Mouse (Mus musculus): Measurements from ENCODE around the gene Ssr2.

Gene Ssr2

GRCm38 (mm10) chr3:88541622-88542401, 33.9 kb upstream of the Ssr2 start:
- peak; percentile 45 for DNase-seq (ENCODE audit: low spot score)

DNA sequence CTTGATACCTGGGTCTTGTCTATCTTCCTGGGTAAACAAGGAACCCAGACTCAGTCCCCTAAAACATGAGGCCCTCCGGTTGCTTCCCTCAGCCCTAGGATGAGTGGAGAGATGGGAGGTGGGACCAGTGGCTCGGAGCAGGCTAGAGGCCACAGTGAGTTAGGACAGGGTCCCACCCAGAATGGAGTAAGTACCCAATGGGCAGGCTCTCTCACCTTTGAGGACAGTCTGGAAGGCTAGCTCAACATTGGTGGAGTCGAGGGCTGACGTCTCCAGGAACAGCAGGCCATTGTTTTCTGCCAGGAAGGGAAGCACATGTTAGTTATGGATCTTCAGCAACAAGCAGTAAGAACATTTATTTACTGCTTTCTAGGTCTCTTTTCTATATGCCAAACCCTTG, 33.2 kb upstream of the Ssr2 start:
- no peak for DNase-seq (ENCODE audit: low spot score)

DNA sequence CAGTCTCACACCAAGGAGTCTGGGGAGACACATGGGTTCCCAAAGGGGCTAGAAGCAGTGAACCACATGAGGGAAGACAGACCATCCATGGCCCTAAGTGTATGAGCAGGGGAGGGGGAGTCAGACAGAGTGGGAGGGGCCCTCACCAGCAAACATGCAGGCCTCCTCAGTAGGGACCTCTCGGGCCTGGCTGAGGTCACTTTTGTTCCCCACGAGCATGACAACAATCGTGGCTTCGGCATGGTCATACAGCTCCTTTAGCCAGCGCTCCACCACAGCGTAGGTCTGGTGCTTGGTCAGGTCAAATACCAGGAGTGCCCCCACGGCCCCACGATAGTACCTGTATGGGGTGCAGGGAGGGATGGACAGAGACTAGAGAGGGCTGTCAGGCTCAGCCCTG, 32.5 kb upstream of the Ssr2 start:
- no peak for DNase-seq (ENCODE audit: low spot score)

- no peak for DNase-seq (ENCODE audit: low spot score)
Observed at GRCm38 (mm10) chr3:88543651-88544410, 31.8 kb upstream of the Ssr2 start.

GRCm38 (mm10) chr3:88544514-88544913, 31.2 kb upstream of the Ssr2 start:
- peak; percentile 46 for DNase-seq (ENCODE audit: low spot score)

- no peak for DNase-seq (ENCODE audit: low spot score)
Observed at GRCm38 (mm10) chr3:88544955-88545591, 30.6 kb upstream of the Ssr2 start.

- DNase-seq (ENCODE audit: low spot score), result no peak
Observed at GRCm38 (mm10) chr3:88546674-88547418, 28.8 kb upstream of the Ssr2 start.

DNA sequence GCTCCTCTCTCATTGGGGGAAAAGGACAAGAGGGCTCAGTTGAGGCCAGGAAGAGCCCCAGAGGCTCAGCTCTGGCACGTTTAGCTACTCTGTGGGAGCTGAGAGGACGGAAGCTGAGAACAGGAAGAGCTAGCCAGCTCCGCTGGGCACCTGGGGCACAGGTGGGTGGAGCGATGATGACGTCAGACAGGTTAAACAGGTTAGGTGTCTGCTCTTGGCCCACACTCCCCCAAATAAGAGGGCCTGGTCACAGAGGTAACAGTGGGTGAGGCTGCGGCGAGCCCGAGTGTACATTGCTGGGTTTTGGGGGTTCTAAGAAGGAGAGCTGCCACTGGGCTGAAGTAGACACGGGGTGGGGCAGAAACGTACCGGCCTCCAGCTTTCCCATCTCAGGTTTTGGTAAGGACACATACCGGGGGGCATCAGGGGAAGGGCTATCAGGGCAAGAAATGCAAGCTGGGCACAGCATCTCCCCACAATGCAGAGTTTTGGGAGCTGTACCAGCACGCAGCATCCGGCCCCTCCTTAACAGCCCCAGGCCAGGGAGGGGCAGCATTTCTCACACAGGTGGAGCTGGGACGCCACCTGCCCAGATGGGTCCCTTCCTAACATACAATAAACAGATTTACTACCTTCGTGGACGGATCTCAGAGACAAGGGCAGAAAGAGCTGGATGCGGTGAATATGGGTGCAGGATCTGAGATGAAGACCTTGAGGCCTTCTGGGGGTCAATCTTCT, 27.3 kb upstream of the Ssr2 start, which contains the start of gene Rab25:
Gene Rab25 (minus strand): TSS at position 121 of the 738 bp plus-strand sequence.
- DNase-seq (ENCODE audit: low spot score), result no peak

GRCm38 (mm10) chr3:88551586-88551985, 24.1 kb upstream of the Ssr2 start:
- no peak for DNase-seq (ENCODE audit: low spot score)

DNA sequence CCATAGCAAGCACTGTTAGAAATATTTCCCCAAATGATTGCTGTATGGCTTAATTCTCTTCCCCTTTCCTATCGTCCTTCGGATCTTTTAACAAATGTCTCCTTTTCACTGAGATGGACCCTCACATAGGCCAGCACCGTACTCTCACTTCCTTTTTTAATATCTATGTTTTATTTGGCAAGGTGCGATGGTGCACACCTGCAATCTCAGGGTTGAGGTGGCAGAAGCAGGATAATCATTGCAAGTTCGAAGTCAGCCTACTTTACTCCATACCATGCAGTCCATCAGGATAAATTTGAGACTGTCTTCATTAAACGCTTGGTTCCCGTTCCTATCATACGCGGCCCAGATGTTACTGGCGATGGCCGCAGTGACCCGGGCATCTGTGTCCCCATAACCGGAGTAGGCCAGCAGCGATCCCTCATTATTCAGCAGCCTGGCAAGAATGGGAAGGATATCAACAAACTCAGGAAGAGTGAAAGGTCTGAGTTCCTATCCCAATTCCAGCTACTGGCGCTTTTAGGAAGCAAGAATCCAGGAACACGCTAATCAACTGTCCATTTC, 23.5 kb upstream of the Ssr2 start:
- DNase-seq (ENCODE audit: low spot score), result no peak

GRCm38 (mm10) chr3:88552676-88553524, 22.8 kb upstream of the Ssr2 start, which contains the start of gene Lamtor2:
Gene Lamtor2, minus strand, starts transcription at chr3:88553074.
- peak; percentile 99 for DNase-seq (ENCODE audit: low spot score)

- peak; percentile 94 for DNase-seq (ENCODE audit: low spot score)
Observed at GRCm38 (mm10) chr3:88553525-88553879, 22.2 kb upstream of the Ssr2 start, which contains the start of gene Ubqln4. Gene Ubqln4, plus strand, starts transcription at chr3:88553758.

GRCm38 (mm10) chr3:88553880-88554586, 21.6 kb upstream of the Ssr2 start:
- DNase-seq (ENCODE audit: low spot score), result peak; percentile 84

DNA sequence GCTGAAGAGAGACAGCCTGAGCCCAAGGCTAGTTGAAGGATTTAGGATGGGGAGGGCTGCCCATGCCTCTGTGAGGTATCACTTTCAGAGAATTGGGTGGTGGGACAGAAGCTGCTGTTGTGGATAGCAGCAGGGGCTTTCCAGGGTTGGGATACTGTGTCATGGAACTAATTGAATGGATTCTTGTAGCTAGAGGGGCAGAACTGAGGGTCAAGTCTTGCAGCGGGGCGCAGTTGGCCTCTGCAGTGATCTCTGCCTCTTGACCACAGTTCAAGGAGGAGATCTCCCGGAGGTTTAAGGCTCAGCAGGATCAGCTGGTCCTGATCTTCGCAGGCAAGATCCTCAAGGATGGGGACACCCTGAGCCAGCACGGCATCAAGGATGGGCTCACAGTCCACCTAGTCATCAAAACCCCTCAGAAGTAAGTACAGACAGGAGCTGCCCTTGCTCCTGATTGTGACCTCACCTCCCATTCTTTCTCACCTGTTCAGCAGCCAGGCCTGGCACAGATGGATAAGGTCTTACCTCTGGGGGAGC, 20.5 kb upstream of the Ssr2 start:
- DNase-seq (ENCODE audit: low spot score), result no peak

- DNase-seq (ENCODE audit: low spot score), result no peak
Observed at GRCm38 (mm10) chr3:88555731-88556130, 19.9 kb upstream of the Ssr2 start.

GRCm38 (mm10) chr3:88556616-88557015, 19.1 kb upstream of the Ssr2 start:
- no peak for DNase-seq (ENCODE audit: low spot score)

GRCm38 (mm10) chr3:88559596-88559995, 16.1 kb upstream of the Ssr2 start:
- DNase-seq (ENCODE audit: low spot score), result no peak

DNA sequence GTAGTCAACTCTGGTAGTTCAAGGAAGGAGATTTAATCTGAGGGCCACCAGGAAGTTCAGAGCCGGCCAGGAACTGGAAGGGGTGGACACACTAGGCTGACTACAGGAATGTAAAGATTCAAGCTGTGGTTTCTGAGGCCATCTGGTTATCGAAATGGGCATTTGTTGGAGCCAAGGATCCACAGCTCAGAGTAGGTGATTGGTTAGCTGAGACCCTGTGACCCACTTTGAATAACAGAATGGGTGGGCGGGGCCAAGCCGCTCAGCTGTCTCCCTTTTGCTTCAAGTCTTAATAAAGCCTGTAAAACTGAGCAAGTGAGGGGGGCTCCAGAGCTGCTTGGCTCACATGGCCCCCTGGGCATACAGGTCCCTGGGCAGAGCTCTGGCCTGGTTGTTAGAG, 13.7 kb upstream of the Ssr2 start:
- peak; percentile 75 for DNase-seq (ENCODE audit: low spot score)

DNA sequence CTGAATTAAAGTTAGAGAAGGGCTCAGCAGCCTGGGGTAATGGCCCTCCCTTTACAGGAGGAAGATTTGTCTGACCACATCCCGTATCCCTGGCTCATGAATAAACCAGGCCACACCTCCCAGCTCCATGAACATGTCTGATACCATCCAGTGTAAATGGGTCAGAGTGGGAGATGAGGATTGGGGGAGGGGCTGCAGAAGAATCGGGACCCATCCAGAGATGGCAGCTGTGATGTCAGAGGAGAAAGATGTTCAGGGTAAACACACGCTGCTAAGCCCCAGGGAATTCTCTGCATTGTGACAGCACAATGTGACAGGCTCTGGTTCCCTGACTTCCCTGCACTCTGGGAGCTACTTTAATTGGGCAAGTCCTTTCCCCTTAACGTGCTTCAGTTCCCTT, 12.2 kb upstream of the Ssr2 start:
- peak; percentile 50 for DNase-seq (ENCODE audit: low spot score)
